Mouse (Mus musculus) heart, postnatal 0 days (tissue): ENCODE results near the gene Ypel4. TPM values are rescaled to one million over a fixed set of nuclear protein-coding genes. Genes with fewer than 3 reads are reported as not detected.
A peak's percentile ranks its signal among the peaks of the same experiment; 100 is the strongest.

Experiments used
- ATAC-seq: fragments of 200-750 bp; cut with Nextera tagmentation; 2 replicates; pipeline ENCODE4 v1.8.0; 2017; ENCODE audit warnings: low read depth, moderate number of reproducible peaks, moderate library complexity; ENCODE audit not compliant: insufficient read depth
- DNase-seq: peaks from one replicate; pipeline ENCODE4 v3.0.0-alpha.2; 2016; ENCODE audit warnings: low spot score
- H3K27ac ChIP-seq: fragments of 300-500 bp; sonication (generic); 2 replicates; pipeline ENCODE4 v1.5.1; 2014; ENCODE audit warnings: low read depth, mild to moderate bottlenecking
- H3K27me3 ChIP-seq: fragments of 300-500 bp; sonication (generic); 2 replicates; pipeline ENCODE4 v1.6.1; 2014; ENCODE audit warnings: low read length, mixed read lengths; ENCODE audit not compliant: control insufficient read depth, insufficient read depth
- H3K36me3 ChIP-seq: fragments of 300-500 bp; sonication (generic); replicated peaks from 2 replicates; pipeline ENCODE4 v1.6.1; 2014; ENCODE audit warnings: low read length, mixed read lengths; ENCODE audit not compliant: control insufficient read depth, insufficient read depth
- H3K4me1 ChIP-seq: fragments of 300-500 bp; sonication (generic); 2 replicates; pipeline ENCODE4 v1.6.1; 2014; ENCODE audit warnings: antibody characterized with exemption; ENCODE audit not compliant: control insufficient read depth, insufficient read depth
- H3K4me2 ChIP-seq: fragments of 300-500 bp; sonication (generic); 2 replicates; pipeline ENCODE4 v1.6.1; 2014; ENCODE audit warnings: low read depth, mild to moderate bottlenecking, low read length, moderate library complexity
- H3K4me3 ChIP-seq: fragments of 300-500 bp; sonication (generic); 2 replicates; pipeline ENCODE4 v1.5.1; 2014; ENCODE audit warnings: low read depth, low read length
- H3K9ac ChIP-seq: fragments of 300-500 bp; sonication (generic); replicated peaks from 2 replicates; pipeline ENCODE4 v1.6.1; 2014; ENCODE audit warnings: low read depth, low read length, mixed read lengths
- H3K9me3 ChIP-seq: fragments of 300-500 bp; sonication (generic); replicated peaks from 2 replicates; pipeline ENCODE4 v1.6.1; 2016; ENCODE audit warnings: low read length; ENCODE audit not compliant: control insufficient read depth
- CTCF ChIP-seq: IDR thresholded peaks from 2 replicates; pipeline ENCODE4 v1.5.1; 2016; ENCODE audit warnings: antibody characterized with exemption, control low read depth, low read depth
- EP300 ChIP-seq: IDR thresholded peaks from 2 replicates; pipeline ENCODE4 v1.6.1; 2016; ENCODE audit warnings: antibody characterized with exemption, low read depth
- WGBS: fragments of 180-500 bp; shearing (Covaris S2); extraction: QIAGEN DNeasy Blood & Tissue Kit; methylation state at CpG from one replicate; pipeline ENCODE4 v1.1.7; 2014; 5-methylcytosine and 5-hydroxymethylcytosine counted together
- microRNA counts: library from miRNA; unstranded; fragments of <30 nt; microRNA quantifications from one replicate; lab custom pipeline; 2015
- microRNA-seq: library from miRNA; unstranded; fragments of <30 nt; microRNA quantifications from one replicate; pipeline ENCODE4, GENCODE M21; 2016
- polyA plus RNA-seq: library from polyadenylated mRNA; unstranded; fragments of >200 nt; fragmentation: Nextera tagmentation; extraction: Ambion mirVana; gene quantifications from 2 replicates; pipeline ENCODE4 v1.2.1, GENCODE M21; 2015
- total RNA-seq: library from RNA; depleted of rRNA; stranded (reverse); fragments of >200 nt; gene quantifications from 2 replicates; pipeline ENCODE4 v1.2.3, GENCODE M21; 2014; ENCODE audit warnings: low replicate concordance; rRNA removed

The Ypel4 gene
- total and polyA plus RNA-seq, 2 experiments from 2014 or later, result 1.1 TPM; not detected in 1

GRCm38 (mm10) chr2:84777706-84778105 lies 43.8 kb downstream of the Ypel4 start:
- Histone ChIP-seq H3K36me3 (no peaks in the 10 kb centered on the region), H3K4me2 (no peak overlapping the region), H3K27ac (no peak overlapping the region), H3K9ac (no peak overlapping the region), H3K27me3 (no peaks in the 10 kb centered on the region; the same call in 1 of the 2 replicates), H3K4me3 (no peak overlapping the region), H3K4me1 (no peaks in the 10 kb centered on the region; the same call in 1 of the 2 replicates), H3K9me3 (no peaks in the 10 kb centered on the region)
- WGBS, result 71% methylated on average over 3 of the region's 3 CpGs
- no peak for TF ChIP-seq CTCF
- no peak for TF ChIP-seq EP300
- no peak for ATAC-seq
- no peak for DNase-seq

- no peaks in the 10 kb centered on the region for H3K27me3 ChIP-seq
- TF ChIP-seq EP300 (no peak), CTCF (peak; percentile 26; the same call in 1 of the 2 replicates)
- H3K27ac ChIP-seq, result no peak overlapping the region
- DNase-seq (no peak), ATAC-seq (no peak)
- no peaks in the 10 kb centered on the region for H3K36me3 ChIP-seq
- H3K4me1 ChIP-seq, result peaks cover 7% of the 10 kb centered on the region
- 55% methylated on average over 6 of the region's 6 CpGs for WGBS
- H3K4me3 ChIP-seq, result no peak overlapping the region
- no peaks in the 10 kb centered on the region for H3K9me3 ChIP-seq
- H3K9ac ChIP-seq, result no peak overlapping the region
- no peak overlapping the region for H3K4me2 ChIP-seq
Observed at GRCm38 (mm10) chr2:84779210-84779609, 45.4 kb downstream of the Ypel4 start.

- no peaks in the 10 kb centered on the region for H3K27me3 ChIP-seq
- no peaks in the 10 kb centered on the region for H3K36me3 ChIP-seq
- TF ChIP-seq EP300, result no peak
- no peak for TF ChIP-seq CTCF
- peak overlapping the region; percentile 48 for H3K27ac ChIP-seq
- 80% methylated on average over 1 of the region's 1 CpGs for whole genome bisulfite sequencing
- DNase-seq (no peak), ATAC-seq (no peak)
- H3K4me1 ChIP-seq, result peaks cover 22% of the 10 kb centered on the region
- no peaks in the 10 kb centered on the region for H3K9me3 ChIP-seq
- H3K4me2 ChIP-seq, result no peak overlapping the region
- H3K9ac ChIP-seq, result no peak overlapping the region
- no peak overlapping the region for H3K4me3 ChIP-seq
Observed at GRCm38 (mm10) chr2:84783315-84783714, 49.5 kb downstream of the Ypel4 start.

GRCm38 (mm10) chr2:84783840-84784566 lies 50.1 kb downstream of the Ypel4 start:
- no peak overlapping the region for H3K4me2 ChIP-seq
- no peaks in the 10 kb centered on the region for H3K27me3 ChIP-seq
- TF ChIP-seq EP300, result 0 out of 2 replicates have a peak, but pooled peaks have one; percentile 40
- TF ChIP-seq CTCF, result no peak
- no peaks in the 10 kb centered on the region for H3K36me3 ChIP-seq
- 45% methylated on average over 3 of the region's 3 CpGs for WGBS
- no peak overlapping the region for H3K9ac ChIP-seq
- H3K27ac ChIP-seq, result peak overlapping the region; percentile 48
- peaks cover 22% of the 10 kb centered on the region; the same call in 1 of the 2 replicates for H3K4me1 ChIP-seq
- H3K9me3 ChIP-seq, result no peaks in the 10 kb centered on the region
- H3K4me3 ChIP-seq, result no peak overlapping the region
- ATAC-seq (peak; percentile 72), DNase-seq (peak; percentile 67)

MicroRNAs within 50 kb of the gene (microRNA counts, 519-probe panel; counts per million panel counts)
- microRNA mmu-miR-130a (lab: Ali Mortazavi, UCI), result 8,781 counts per million, percentile 95 among the panel's probes with 10 or more counts

Small RNAs within 50 kb of the gene (microRNA-seq; reads per million reads assigned to microRNA genes)
- gene Mir130a, result 26,479 reads per million, percentile 97 among the genes with 10 or more reads in this experiment

Other genes with a start within 250 kb of the Ypel4 start
- 121 and 156 TPM in 2 replicates for gene Ctnnd1, start 83.3 kb upstream of the Ypel4 start, total RNA-seq
- 26.5 and 29.8 TPM in 2 replicates for gene Ctnnd1, start 83.3 kb upstream of the Ypel4 start, polyA plus RNA-seq
- gene Btbd18, start 75.0 kb upstream of the Ypel4 start, total RNA-seq, result not detected in 2 replicates
- 0.05 and 0.08 TPM in 2 replicates for gene Btbd18, start 75.0 kb upstream of the Ypel4 start, polyA plus RNA-seq
- gene Selenoh, start 63.3 kb upstream of the Ypel4 start, total RNA-seq, result 240 and 350 TPM in 2 replicates
- 137 and 149 TPM in 2 replicates for gene Selenoh, start 63.3 kb upstream of the Ypel4 start, polyA plus RNA-seq
- gene Gm28635, start 56.0 kb upstream of the Ypel4 start, total RNA-seq, result not detected in 2 replicates
- not detected in 2 replicates for gene Gm28635, start 56.0 kb upstream of the Ypel4 start, polyA plus RNA-seq
- 8.1 and 41.5 TPM in 2 replicates for gene Med19, start 55.7 kb upstream of the Ypel4 start, total RNA-seq
- gene Med19, start 55.7 kb upstream of the Ypel4 start, polyA plus RNA-seq, result 15.9 and 17.0 TPM in 2 replicates
- gene Tmx2, start 54.9 kb upstream of the Ypel4 start, total RNA-seq, result 82.7 and 85.6 TPM in 2 replicates
- 151 and 159 TPM in 2 replicates for gene Tmx2, start 54.9 kb upstream of the Ypel4 start, polyA plus RNA-seq
- gene Zdhhc5, start 18.9 kb upstream of the Ypel4 start, total RNA-seq, result 46.5 and 46.8 TPM in 2 replicates
- 20.5 TPM in 2 replicates for gene Zdhhc5, start 18.9 kb upstream of the Ypel4 start, polyA plus RNA-seq
- gene Clp1, start 6.7 kb upstream of the Ypel4 start, total RNA-seq, result 5.2 and 5.8 TPM in 2 replicates
- 10.1 and 10.5 TPM in 2 replicates for gene Clp1, start 6.7 kb upstream of the Ypel4 start, polyA plus RNA-seq
- gene Gm19426, start 9.6 kb downstream of the Ypel4 start, total RNA-seq, result 4.3 TPM in 1 of 2 replicates, not detected in the other
- gene Gm19426, start 9.6 kb downstream of the Ypel4 start, polyA plus RNA-seq, result 3.0 and 3.1 TPM in 2 replicates
- 26.3 and 31.2 TPM in 2 replicates for gene Serping1, start 41.4 kb downstream of the Ypel4 start, total RNA-seq
- 37.1 and 38.8 TPM in 2 replicates for gene Serping1, start 41.4 kb downstream of the Ypel4 start, polyA plus RNA-seq
- gene Ube2l6, start 64.8 kb downstream of the Ypel4 start, total RNA-seq, result 40.0 and 47.0 TPM in 2 replicates
- 29.8 and 36.9 TPM in 2 replicates for gene Ube2l6, start 64.8 kb downstream of the Ypel4 start, polyA plus RNA-seq
- not detected in 2 replicates for gene Smtnl1, start 88.6 kb downstream of the Ypel4 start, total RNA-seq
- gene Smtnl1, start 88.6 kb downstream of the Ypel4 start, polyA plus RNA-seq, result 0.07 and 0.12 TPM in 2 replicates
- 117 and 140 TPM in 2 replicates for gene Timm10, start 92.9 kb downstream of the Ypel4 start, total RNA-seq
- gene Timm10, start 92.9 kb downstream of the Ypel4 start, polyA plus RNA-seq, result 129 and 133 TPM in 2 replicates
- 3.9 and 14.1 TPM in 2 replicates for gene Slc43a1, start 104.8 kb downstream of the Ypel4 start, total RNA-seq
- gene Slc43a1, start 104.8 kb downstream of the Ypel4 start, polyA plus RNA-seq, result 2.8 and 2.9 TPM in 2 replicates
- gene Rtn4rl2, start 152.7 kb downstream of the Ypel4 start, total RNA-seq, result 1.6 and 9.2 TPM in 2 replicates
- gene Rtn4rl2, start 152.7 kb downstream of the Ypel4 start, polyA plus RNA-seq, result 0.91 and 1.1 TPM in 2 replicates
- 101 and 140 TPM in 2 replicates for gene Slc43a3, start 202.5 kb downstream of the Ypel4 start, total RNA-seq
- 43.0 and 43.5 TPM in 2 replicates for gene Slc43a3, start 202.5 kb downstream of the Ypel4 start, polyA plus RNA-seq
- not detected in 2 replicates for gene Prg2, start 246.4 kb downstream of the Ypel4 start, total RNA-seq
- not detected in 2 replicates for gene Prg2, start 246.4 kb downstream of the Ypel4 start, polyA plus RNA-seq